Mouse (Mus musculus): ENCODE measurements around the gene Tmbim6. TPM values are rescaled to one million over a fixed set of nuclear protein-coding genes. Genes with fewer than 3 reads are reported as not detected.

Tmbim6 gene
- 436 and 550 TPM in 2 replicates for total RNA-seq (2012; rRNA removed)

DNA sequence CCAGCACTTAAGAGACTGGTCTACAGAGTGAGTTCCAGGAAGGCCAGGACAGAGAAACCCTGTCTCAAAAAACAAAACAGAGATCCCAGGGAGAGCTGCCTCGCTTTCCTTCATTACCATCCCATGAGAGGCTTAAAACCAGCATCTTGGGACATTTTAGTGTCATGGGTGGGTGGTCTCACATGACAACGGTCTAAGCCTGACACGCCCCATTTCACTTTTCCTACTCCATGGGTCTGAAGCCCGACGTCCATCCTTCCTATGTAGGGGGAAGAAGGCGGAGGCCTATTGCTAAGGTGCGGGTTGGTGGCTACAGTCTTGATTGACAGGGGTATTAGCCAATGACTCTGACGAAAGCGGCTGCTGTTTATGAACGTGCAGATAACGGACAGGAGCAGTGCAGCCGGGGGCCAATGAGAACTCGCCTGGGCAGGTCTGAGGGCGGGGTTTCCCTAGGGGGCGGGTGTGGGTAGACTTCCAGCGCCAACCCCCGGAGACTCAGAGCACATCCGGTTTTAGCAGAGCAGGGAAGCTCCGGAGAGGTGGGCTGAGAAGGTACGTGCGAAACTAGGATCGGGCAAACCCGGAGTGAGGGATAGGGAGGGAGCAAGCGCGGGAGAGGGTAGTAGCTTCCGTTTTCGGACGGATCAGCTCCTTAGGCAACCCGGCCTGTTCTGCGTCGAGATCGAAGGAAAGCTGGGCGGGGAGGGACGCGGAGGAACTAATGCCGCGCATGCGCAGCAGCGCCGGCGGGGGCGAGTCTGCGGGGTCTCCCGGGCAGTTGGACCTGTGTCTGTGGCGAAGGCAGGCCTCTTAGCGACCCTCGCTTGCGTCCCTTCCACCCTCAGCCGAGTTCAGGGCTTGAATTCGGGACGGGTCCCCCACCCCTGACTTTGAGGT is at the start of gene Tmbim6:
Gene Tmbim6, plus strand, starts transcription at position 397 of the 900 bp plus-strand sequence.
- in situ Hi-C loops (cut with MboI; ENCODE audit: low sequenced_read_pairs in 2 of 2, unreplicated experiment in 2 of 2) = no loop called here
- Histone ChIP-seq H3K9ac (ENCODE audit: insufficient read depth, low read depth, low read length, poor library complexity, severe bottlenecking) (peak within 1 kb of the TSS; percentile 92), H3K4me3 (ENCODE audit: insufficient read depth in 1 of 2, low read depth in 1 of 2, low read length in 2 of 2, poor library complexity in 1 of 2, severe bottlenecking in 1 of 2) (peak within 1 kb of the TSS; percentile 81 to 93), H3K36me3 (ENCODE audit: control insufficient read depth, insufficient read depth, low read length, poor library complexity, severe bottlenecking) (no peaks in the 10 kb centered on the region), H3K4me1 (ENCODE audit: control insufficient read depth in 2 of 2, insufficient read depth in 2 of 2, low read length in 2 of 2, poor library complexity in 1 of 2) (peaks cover 7 to 16% of the 10 kb centered on the region in 2 experiments; a peak in 3 of 4 replicates), H3K9me3 (ENCODE audit: control insufficient read depth, insufficient read depth, low read depth, low read length) (no peaks in the 10 kb centered on the region), H3K27ac (ENCODE audit: insufficient read depth, low read depth, low read length, poor library complexity, severe bottlenecking) (peak within 1 kb of the TSS; percentile 65)
- peak; percentile 99 for DNase-seq (ENCODE audit: low read depth, low spot score)
- TF ChIP-seq CHD2 (IDR thresholded peaks at IDR 0.05; ENCODE audit: low read depth, low read length) (peak; percentile 95), HCFC1 (IDR thresholded peaks at IDR 0.05; ENCODE audit: borderline replicate concordance, insufficient read depth, low read length) (peak; percentile 45; the same call in 1 of the 2 replicates), MAFK (IDR thresholded peaks at IDR 0.05; ENCODE audit: insufficient read depth, low read depth, low read length) (no peak), ZC3H11A (IDR thresholded peaks at IDR 0.05; ENCODE audit: borderline replicate concordance, low read depth, low read length) (no peak), ZNF384 (IDR thresholded peaks at IDR 0.05; ENCODE audit: low read depth, low read length) (no peak)

DNA sequence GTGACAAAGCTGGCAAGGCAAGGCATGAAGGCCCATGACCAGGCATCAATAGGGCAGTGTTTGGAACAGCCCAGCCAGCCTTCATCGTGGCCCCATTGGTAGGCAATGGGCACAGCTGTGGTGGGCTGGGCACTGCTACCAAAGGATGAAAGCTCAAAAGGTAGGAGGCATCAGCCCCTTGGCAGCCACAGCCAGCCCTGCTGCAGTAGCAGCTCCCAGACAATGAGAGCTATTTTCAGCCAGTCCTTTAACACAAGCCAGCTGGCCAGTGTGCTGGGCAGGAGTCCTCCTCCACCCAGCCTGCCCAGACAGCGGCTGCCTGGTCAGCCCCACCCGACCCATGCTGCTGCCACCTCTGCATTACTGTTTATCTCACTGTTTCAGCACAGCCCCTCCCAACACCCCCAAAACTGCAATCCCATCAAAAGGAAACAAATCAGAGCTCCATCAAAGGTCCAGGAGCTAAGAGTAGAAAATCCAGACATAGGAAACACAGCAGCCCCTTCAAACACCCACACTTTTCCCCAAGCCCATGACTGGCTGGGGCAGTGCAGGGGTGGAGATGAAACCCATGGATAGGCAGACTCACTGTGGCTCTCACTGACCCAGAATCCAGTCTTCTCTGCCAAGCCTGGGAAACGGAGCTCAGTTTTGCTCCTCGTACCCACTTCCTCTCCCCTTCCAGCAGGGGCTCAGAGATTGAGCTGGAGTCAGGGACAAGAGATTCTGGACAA is 49.1 kb upstream of the Tmbim6 start:
- Histone ChIP-seq H3K4me1 (ENCODE audit: control insufficient read depth in 2 of 2, insufficient read depth in 2 of 2, low read length in 2 of 2, poor library complexity in 1 of 2) (no peaks in the 10 kb centered on the region; a peak in 1 of 4 replicates), H3K36me3 (ENCODE audit: control insufficient read depth, insufficient read depth, low read length, poor library complexity, severe bottlenecking) (no peaks in the 10 kb centered on the region), H3K9me3 (ENCODE audit: control insufficient read depth, insufficient read depth, low read depth, low read length) (no peaks in the 10 kb centered on the region), H3K9ac (ENCODE audit: insufficient read depth, low read depth, low read length, poor library complexity, severe bottlenecking) (no peak overlapping the region), H3K27ac (ENCODE audit: insufficient read depth, low read depth, low read length, poor library complexity, severe bottlenecking) (no peak overlapping the region), H3K4me3 (ENCODE audit: insufficient read depth in 1 of 2, low read depth in 1 of 2, low read length in 2 of 2, poor library complexity in 1 of 2, severe bottlenecking in 1 of 2) (no peak overlapping the region)
- in situ Hi-C loops (cut with MboI; ENCODE audit: low sequenced_read_pairs in 2 of 2, unreplicated experiment in 2 of 2) = no loop called here
- no peak for DNase-seq (ENCODE audit: low read depth, low spot score)
- no peak for TF ChIP-seq ZNF384 (IDR thresholded peaks at IDR 0.05; ENCODE audit: low read depth, low read length)
- TF ChIP-seq ZC3H11A (IDR thresholded peaks at IDR 0.05; ENCODE audit: borderline replicate concordance, low read depth, low read length) = no peak
- no peak for TF ChIP-seq MAFK (IDR thresholded peaks at IDR 0.05; ENCODE audit: insufficient read depth, low read depth, low read length)
- no peak for TF ChIP-seq CHD2 (IDR thresholded peaks at IDR 0.05; ENCODE audit: low read depth, low read length)
- TF ChIP-seq HCFC1 (IDR thresholded peaks at IDR 0.05; ENCODE audit: borderline replicate concordance, insufficient read depth, low read length) = no peak

DNA sequence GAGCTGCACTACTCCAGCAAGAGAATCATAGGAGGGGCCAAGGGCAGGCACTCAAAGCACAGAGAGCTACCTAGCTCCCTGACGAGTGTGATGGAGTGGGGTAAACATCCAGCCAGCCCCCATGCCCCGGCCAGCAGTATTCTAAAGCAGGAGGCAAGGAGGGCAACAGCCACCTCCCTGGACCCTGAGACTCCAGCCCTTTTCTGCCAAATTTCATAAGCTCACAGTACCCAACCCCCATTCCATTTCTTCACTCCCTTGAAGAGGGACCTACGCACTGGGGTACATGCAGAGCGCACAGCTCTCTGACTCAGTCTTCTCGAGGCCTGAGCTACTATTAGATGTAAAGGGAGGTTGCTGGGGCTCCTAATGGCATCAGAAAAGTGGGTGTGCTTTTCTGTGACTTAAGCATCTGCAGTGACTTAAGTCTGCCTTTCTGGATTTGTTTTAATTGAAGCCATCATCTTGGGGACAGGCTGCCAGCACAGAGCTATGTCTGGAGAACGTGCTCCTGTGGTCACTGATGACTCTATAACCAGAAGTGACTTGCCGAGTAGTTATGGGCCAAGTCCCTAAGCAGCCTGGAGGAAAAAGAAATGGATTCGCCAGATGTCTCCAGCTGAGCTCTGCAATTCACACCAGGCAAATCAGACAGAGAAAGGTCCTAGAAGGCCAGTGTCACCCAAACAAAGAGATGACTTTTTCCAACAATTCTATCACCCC is 48.4 kb upstream of the Tmbim6 start:
- Histone ChIP-seq H3K9me3 (ENCODE audit: control insufficient read depth, insufficient read depth, low read depth, low read length) (no peaks in the 10 kb centered on the region), H3K9ac (ENCODE audit: insufficient read depth, low read depth, low read length, poor library complexity, severe bottlenecking) (no peak overlapping the region), H3K27ac (ENCODE audit: insufficient read depth, low read depth, low read length, poor library complexity, severe bottlenecking) (no peak overlapping the region), H3K4me1 (ENCODE audit: control insufficient read depth in 2 of 2, insufficient read depth in 2 of 2, low read length in 2 of 2, poor library complexity in 1 of 2) (no peaks in the 10 kb centered on the region; a peak in 1 of 4 replicates), H3K4me3 (ENCODE audit: insufficient read depth in 1 of 2, low read depth in 1 of 2, low read length in 2 of 2, poor library complexity in 1 of 2, severe bottlenecking in 1 of 2) (no peak overlapping the region), H3K36me3 (ENCODE audit: control insufficient read depth, insufficient read depth, low read length, poor library complexity, severe bottlenecking) (no peaks in the 10 kb centered on the region)
- no peak for DNase-seq (ENCODE audit: low read depth, low spot score)
- no peak for TF ChIP-seq ZNF384 (IDR thresholded peaks at IDR 0.05; ENCODE audit: low read depth, low read length)
- no peak for TF ChIP-seq MAFK (IDR thresholded peaks at IDR 0.05; ENCODE audit: insufficient read depth, low read depth, low read length)
- TF ChIP-seq ZC3H11A (IDR thresholded peaks at IDR 0.05; ENCODE audit: borderline replicate concordance, low read depth, low read length) = no peak
- no peak for TF ChIP-seq CHD2 (IDR thresholded peaks at IDR 0.05; ENCODE audit: low read depth, low read length)
- no peak for TF ChIP-seq HCFC1 (IDR thresholded peaks at IDR 0.05; ENCODE audit: borderline replicate concordance, insufficient read depth, low read length)
- in situ Hi-C loops (cut with MboI; ENCODE audit: low sequenced_read_pairs in 2 of 2, unreplicated experiment in 2 of 2) = no loop called here

DNA sequence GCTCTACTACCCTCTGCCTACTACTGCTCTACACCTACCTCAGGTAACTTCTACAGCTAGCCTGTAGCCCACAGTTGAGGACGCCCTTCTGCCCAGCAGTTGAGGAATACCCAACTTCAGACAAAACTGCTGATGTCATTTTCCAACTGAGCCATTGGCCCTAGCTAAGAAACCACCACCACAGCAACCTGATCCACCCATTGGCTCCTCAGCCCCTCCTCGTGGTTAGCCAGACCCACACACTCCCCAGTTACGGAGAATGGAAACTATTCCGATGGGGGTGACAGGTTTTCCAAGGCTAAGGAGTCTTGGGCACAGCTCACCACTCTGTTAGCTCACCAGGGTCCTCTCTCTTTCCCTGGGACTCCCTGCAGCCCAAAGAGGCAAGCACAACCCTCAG is 47.7 kb upstream of the Tmbim6 start:
- no peaks in the 10 kb centered on the region for H3K9me3 ChIP-seq (ENCODE audit: control insufficient read depth, insufficient read depth, low read depth, low read length)
- no peak overlapping the region for H3K27ac ChIP-seq (ENCODE audit: insufficient read depth, low read depth, low read length, poor library complexity, severe bottlenecking)
- H3K36me3 ChIP-seq (ENCODE audit: control insufficient read depth, insufficient read depth, low read length, poor library complexity, severe bottlenecking) = no peaks in the 10 kb centered on the region
- TF ChIP-seq ZC3H11A (IDR thresholded peaks at IDR 0.05; ENCODE audit: borderline replicate concordance, low read depth, low read length) (no peak), CHD2 (IDR thresholded peaks at IDR 0.05; ENCODE audit: low read depth, low read length) (no peak), HCFC1 (IDR thresholded peaks at IDR 0.05; ENCODE audit: borderline replicate concordance, insufficient read depth, low read length) (no peak), MAFK (IDR thresholded peaks at IDR 0.05; ENCODE audit: insufficient read depth, low read depth, low read length) (no peak), ZNF384 (IDR thresholded peaks at IDR 0.05; ENCODE audit: low read depth, low read length) (no peak)
- no peak overlapping the region for H3K9ac ChIP-seq (ENCODE audit: insufficient read depth, low read depth, low read length, poor library complexity, severe bottlenecking)
- DNase-seq (ENCODE audit: low read depth, low spot score) = no peak
- no peaks in the 10 kb centered on the region; a peak in 1 of 4 replicates for H3K4me1 ChIP-seq (ENCODE audit: control insufficient read depth in 2 of 2, insufficient read depth in 2 of 2, low read length in 2 of 2, poor library complexity in 1 of 2)
- H3K4me3 ChIP-seq (ENCODE audit: insufficient read depth in 1 of 2, low read depth in 1 of 2, low read length in 2 of 2, poor library complexity in 1 of 2, severe bottlenecking in 1 of 2) = no peak overlapping the region
- in situ Hi-C loops (cut with MboI; ENCODE audit: low sequenced_read_pairs in 2 of 2, unreplicated experiment in 2 of 2) = no loop called here

Measured in ES-E14 (cell line).